Mouse (Mus musculus): ENCODE results near the gene Dhx29. TPM values are rescaled to one million over a fixed set of nuclear protein-coding genes. Genes with fewer than 3 reads are reported as not detected.

Gene Dhx29
- polyA plus RNA-seq (2012; rRNA removed; ENCODE audit: low replicate concordance) = 2.3 and 4.4 TPM in 2 replicates

GRCm38 (mm10) chr13:112927287-112928001 lies at the start of gene Dhx29, which contains the start of gene Mtrex:
TSS of gene Dhx29 (plus strand) at chr13:112927454.
TSS of gene Mtrex (minus strand) at chr13:112927398.

DNA sequence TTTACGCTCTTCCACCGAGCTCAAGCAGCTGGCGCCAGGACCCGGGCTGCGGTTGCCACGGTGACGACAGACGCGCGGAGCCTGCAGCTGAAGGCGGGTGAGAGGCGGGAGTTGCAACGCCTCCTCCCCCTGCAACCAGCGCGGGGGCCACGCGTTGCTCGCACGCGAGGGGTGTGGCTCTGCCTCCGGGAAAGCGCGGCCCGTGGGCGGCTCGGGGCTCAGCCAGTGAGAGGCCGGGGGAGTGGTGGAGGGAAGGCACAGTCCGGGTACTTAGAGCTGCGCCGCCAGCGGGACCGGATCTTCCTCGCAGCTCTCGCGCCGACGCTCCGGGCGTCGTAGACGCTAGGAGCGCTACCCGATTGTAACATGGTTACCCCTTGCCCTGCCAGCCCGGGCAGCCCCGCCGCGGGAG lies 60.3 kb downstream of the Dhx29 start, which contains the start of gene Ccno:
Ccno (plus strand) TSS at position 271 of the 412 bp plus-strand sequence.

DNA sequence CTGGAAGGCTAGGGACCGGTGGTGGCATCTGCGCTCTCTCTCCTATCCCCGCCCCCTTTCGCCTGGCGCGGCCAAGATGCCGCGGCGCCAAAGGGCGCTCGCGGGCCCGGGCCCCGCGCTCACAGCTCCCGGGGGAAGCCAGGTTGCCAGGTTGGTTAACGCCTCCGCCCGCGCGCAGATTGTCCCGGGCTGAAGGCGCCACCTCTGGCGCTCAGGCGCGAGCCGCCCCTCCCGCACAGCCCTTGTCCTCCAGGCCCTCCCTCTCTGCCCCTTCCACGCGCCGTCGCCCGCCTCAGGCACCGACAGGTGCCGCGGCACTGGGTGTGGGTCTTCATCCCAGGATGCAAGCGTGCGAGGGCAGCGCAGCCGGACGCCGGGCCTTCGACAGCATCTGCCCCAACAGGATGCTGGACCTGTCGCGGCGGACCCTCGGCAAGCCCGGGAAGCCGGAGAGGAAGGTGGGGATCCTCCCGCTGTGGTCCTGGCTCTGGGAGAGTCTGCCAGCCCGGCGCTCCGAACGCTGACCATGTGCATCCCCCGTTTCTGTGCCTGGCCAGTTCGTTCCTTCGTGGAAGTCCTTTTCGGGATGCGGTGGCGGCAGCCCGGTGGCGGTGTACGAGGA lies 66.4 kb downstream of the Dhx29 start, which contains the start of gene Mcidas:
Mcidas (plus strand) TSS at position 315 of the 622 bp plus-strand sequence.

Other genes starting within 250 kb of the Dhx29 start
- gene Plpp1, start 126.7 kb upstream of the Dhx29 start, polyA plus RNA-seq (2012; rRNA removed; ENCODE audit: low replicate concordance) = 27.3 and 41.8 TPM in 2 replicates
- gene Mtrex, start 56 bp upstream of the Dhx29 start, polyA plus RNA-seq (2012; rRNA removed; ENCODE audit: low replicate concordance) = 3.5 and 9.0 TPM in 2 replicates
- gene Ccno, start 60.3 kb downstream of the Dhx29 start, polyA plus RNA-seq (2012; rRNA removed; ENCODE audit: low replicate concordance) = 1.0 and 2.2 TPM in 2 replicates
- not detected in 2 replicates for gene Mcidas, start 66.4 kb downstream of the Dhx29 start, polyA plus RNA-seq (2012; rRNA removed; ENCODE audit: low replicate concordance)
- gene Cdc20b, start 107.7 kb downstream of the Dhx29 start, polyA plus RNA-seq (2012; rRNA removed; ENCODE audit: low replicate concordance) = not detected in 2 replicates
- 6.2 and 16.7 TPM in 2 replicates for gene Gpx8, start 119.0 kb downstream of the Dhx29 start, polyA plus RNA-seq (2012; rRNA removed; ENCODE audit: low replicate concordance)
- gene Gzma, start 173.5 kb downstream of the Dhx29 start, polyA plus RNA-seq (2012; rRNA removed; ENCODE audit: low replicate concordance) = 1.3 and 3.1 TPM in 2 replicates

All from mammary gland, adult 2 months (tissue).